Mouse (Mus musculus) bone marrow, adult 2 months (tissue): Measurements from ENCODE around the gene Tns3.

Source experiments
- CTCF ChIP-seq: fragments of 200-500 bp; IDR thresholded peaks from 2 replicates; pipeline ENCODE4 v1.5.1; 2011; ENCODE audit warnings: low read length, control low read depth; ENCODE audit not compliant: control insufficient read depth, insufficient read depth
- POLR2A ChIP-seq: fragments of 200-500 bp; IDR thresholded peaks from 2 replicates; pipeline ENCODE4 v1.6.1; 2011; ENCODE audit warnings: low read depth, mild to moderate bottlenecking, control low read depth, low read length, borderline replicate concordance; ENCODE audit not compliant: control insufficient read depth

GRCm38 (mm10) chr11:8472439-8472838 lies 191.9 kb downstream of the Tns3 start:
- no peak for TF ChIP-seq CTCF
- TF ChIP-seq POLR2A: no peak
